Mouse (Mus musculus): ENCODE results near the gene Nlrp9b.
"Not testable (repeated sequence)": the region's sequence is repeated elsewhere in the genome, so short reads cannot be mapped to it uniquely, and the experiment has no call there.

Gene Nlrp9b

DNA sequence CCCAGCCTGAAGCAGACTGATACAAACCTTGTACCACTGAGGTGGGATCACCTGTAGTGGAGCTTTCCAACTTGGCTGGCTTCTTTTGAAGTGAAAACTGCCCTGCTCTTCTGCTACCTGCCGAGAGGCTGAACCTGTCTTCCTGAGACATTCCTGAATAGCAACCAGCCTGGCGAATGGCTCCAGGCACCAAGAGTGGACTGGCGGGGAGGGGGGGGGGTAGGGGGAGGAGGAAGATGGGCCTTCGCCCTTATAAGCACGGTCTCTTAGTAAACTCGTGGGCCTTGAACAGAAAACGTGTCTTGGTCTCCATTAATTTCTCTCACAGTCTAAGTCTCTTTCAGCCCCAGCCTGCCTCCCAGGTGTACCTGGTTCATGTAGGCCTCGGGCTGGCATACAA is at the start of gene Nlrp9b:
Nlrp9b (plus strand) TSS at position 301 of the 400 bp plus-strand sequence.
- DNase-seq (ENCODE audit: extremely low spot score, low spot score), result not testable (repeated sequence)

DNA sequence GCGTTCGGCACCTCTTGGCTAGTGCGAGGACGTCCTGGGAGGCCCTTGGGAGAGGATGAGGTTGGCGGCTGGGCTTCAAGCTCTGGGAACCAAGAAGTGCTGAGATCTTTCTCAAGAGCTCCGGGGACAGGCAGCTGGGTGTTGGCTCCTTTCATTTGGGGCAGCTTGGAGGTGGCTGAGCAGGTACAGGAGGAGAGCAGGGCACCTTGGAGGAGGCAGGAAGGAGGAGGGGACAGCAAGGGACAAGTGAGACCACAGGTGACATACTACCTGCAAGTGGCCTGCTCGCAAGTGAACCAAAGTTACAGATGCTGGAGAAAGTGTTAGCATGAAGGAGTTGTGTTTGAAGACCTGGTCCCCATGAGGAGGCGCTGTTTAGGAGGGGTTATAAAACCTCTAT is 46.6 kb upstream of the Nlrp9b start:
- no peak for DNase-seq (ENCODE audit: extremely low spot score, low spot score)

DNA sequence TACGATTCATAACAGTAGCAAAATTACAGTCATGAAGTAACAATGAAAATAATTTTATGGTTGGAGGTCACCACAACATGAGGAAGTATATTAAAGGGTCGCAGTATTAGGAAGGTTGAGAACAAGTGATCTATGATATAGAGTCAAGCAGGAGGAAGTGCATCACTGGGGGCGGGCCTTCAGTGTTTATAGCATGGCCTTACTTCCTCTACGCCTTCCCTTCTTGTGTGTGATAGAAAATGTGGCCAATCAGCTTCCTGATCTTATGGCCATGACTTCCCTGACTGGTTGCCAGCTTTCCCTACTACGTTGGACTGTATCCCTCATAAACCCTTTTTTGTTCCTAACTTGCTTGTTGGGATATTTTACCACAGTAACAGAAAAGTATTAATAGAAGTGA is 46.1 kb upstream of the Nlrp9b start:
- DNase-seq (ENCODE audit: extremely low spot score, low spot score), result no peak

DNA sequence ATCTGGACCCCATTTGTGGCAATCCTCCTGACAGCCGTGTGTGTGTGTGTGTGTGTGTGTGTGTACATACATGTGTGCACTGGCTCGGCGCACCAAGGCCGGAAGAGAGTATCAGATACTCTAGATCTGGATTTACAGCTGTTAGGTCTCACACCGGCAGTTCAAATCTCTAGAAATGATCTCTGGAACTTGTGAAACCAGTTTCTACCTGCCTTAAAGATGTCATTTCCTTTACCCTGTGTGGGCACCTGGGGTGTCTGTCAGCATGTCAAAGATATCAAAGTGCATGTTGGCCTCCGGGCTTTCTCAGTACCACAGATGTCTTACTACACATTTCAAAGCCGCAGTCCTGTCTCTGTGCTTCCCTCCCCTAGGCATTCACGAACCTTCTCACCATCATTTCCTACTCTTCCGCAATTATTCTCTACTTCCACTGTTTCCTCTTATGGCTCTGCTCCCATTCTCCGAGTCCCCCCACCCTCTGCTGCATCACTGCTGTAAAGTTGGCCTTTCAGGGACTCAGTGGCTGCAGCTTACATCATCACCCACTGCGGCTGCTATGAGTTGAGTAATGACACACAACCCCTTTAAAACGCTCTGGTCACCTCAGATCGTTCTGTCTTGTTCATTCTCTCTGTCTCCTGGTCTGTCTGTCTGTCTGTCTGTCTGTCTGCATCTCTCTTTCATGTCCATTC is 45.3 kb upstream of the Nlrp9b start:
- DNase-seq (ENCODE audit: extremely low spot score, low spot score), result no peak

DNA sequence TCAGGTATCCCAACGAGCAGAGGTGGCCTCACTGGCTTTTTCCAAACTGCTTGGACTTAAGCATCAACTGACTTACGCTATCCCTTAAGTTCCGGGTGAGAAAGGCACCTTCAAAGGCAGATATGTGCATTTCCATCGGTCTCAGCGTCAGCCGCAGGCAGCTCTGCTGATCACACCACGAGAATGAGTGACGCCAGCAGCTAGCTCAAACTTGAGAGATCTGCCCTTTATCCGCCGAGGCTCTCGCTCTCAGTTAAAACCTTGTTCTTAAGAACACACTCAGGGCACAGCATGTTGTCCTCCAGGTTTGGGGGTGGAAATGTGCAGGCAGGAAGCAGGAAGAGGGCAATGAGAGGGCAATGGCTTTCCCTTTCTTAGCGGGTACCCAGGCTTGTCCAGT is 42.3 kb upstream of the Nlrp9b start:
- DNase-seq (ENCODE audit: extremely low spot score, low spot score), result no peak

DNA sequence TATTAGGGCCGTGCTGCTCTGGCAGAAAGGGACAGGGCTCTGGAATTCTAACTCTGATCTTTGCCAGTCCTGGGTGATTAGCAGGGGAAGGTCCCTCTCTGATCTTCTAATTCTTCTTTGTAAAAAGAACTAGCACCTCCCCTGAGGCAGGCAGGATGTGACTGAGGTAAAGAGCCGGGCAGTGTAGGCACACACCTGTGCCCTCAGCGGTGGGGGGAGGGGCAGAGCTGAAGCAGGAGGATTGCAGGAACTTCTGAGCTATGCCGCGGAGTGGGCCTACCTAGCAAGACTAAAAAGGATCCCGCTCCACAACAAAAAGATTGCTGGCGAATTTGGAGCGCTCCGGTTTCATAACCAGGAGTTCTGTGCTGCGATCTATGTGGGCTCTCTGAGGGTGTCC is 41.3 kb upstream of the Nlrp9b start:
- DNase-seq (ENCODE audit: extremely low spot score, low spot score), result no peak

DNA sequence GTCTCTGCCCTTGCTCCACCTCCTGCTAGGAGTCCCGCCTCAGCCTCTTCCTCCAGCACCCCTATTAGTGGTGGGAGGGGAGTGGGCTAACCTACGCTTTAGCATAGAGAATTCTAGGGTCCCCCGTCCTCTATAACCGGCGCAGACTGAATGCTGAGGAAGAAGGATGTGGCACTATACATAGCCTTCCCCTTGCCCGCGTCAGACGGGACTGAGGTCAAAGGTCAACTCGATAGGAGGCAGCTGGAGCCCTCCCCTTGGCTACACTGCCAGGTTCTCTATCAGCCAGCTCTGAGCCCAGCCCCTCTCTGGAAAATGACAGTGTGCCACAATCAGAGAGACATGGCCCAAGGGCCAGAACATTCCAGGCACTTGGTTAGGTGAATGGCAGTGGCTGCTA is 40.7 kb upstream of the Nlrp9b start, which contains the start of gene Igsf23:
Igsf23 (minus strand) TSS at position 168 of the 400 bp plus-strand sequence.
- DNase-seq (ENCODE audit: extremely low spot score, low spot score), result no peak

DNA sequence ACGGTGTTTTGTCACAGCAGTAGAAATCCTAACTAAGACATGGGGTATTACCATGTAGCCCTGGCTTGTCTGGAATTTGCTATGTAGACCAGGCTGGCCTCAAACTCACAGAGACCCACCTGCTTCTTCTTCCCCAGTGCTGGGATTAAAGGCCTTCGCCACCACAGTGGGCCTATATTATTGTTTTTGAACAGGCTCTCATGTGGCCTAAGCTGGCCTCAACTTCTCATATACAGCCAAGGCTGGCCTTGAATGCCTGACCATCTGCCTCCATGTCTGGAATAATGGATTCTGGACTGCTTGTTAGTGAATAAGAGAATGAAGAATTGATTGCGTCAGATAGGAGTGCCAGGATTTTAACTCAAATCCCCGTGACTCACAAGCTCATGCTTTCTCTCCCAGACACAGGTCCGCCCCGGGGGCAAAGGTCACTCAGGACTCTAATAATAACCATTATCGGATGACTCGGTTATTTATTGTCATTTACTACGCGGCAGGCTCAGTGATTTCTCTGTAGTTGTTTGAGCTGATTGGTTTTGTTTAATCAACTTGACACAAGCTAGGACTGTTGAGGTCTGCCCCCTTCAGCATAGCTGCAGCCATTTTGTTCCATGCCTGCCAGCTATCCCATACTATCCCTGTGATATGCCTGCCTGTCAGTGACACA is 38.8 kb upstream of the Nlrp9b start:
- DNase-seq (ENCODE audit: extremely low spot score, low spot score), result no peak

DNA sequence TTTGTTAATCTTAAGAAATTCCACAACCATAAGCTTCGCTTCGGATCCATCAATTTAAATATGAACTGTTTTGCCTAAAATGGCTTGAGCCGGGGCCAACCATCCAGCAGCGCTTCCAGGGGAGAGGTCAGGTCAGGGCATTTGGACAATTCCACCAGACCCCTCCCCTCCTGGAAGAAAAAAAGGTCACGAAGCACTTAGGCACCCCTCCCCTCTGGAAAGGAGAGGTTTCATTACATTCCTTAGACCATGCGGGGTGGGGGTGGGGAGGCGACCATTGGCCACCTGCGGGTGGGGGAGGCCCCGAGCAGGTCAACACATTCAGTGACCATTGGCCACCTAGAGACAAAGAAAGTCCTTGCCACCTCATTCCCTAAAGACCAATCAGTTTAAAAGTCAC is 38.2 kb upstream of the Nlrp9b start:
- DNase-seq (ENCODE audit: extremely low spot score, low spot score), result no peak

DNA sequence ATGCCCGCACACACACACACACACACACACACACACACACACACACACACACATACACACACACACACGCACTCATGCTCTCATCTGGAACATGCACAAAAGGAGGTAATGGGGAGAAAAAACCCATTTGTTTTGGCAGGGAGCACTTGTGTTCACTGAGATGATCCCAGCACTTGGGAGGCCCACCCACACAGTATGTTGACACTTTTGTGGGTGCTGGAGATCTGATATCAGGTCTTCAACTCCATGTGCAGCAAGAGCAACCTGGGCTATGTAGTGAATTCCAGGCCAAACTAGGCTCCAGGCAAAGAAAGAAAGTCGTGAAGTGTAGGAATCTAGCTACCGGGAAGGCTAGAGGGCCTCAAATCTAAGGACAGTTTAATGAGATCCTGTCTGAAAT is 35.4 kb upstream of the Nlrp9b start:
- no peak for DNase-seq (ENCODE audit: extremely low spot score, low spot score)

DNA sequence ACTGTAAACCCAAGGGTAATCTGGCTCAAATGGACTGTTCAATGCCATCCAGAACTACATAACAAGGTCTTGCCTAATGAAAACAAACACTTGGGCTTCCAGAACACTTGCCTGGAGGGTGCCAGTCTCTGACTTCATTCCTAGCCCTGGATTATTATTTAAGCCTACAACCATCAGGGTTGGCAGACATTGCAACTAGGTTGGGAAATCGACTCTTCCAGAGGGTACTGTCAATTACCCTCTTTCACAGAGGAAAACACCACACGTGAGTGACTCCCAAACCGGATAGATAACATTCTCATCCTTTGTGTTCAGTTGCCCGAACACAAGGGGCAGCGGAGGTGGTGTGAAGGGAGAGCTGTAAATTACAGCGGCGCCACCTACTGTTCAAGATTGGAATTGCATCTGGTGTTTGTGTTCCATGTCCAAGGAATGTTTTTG is 34.9 kb upstream of the Nlrp9b start:
- peak; percentile 88 for DNase-seq (ENCODE audit: extremely low spot score, low spot score)

DNA sequence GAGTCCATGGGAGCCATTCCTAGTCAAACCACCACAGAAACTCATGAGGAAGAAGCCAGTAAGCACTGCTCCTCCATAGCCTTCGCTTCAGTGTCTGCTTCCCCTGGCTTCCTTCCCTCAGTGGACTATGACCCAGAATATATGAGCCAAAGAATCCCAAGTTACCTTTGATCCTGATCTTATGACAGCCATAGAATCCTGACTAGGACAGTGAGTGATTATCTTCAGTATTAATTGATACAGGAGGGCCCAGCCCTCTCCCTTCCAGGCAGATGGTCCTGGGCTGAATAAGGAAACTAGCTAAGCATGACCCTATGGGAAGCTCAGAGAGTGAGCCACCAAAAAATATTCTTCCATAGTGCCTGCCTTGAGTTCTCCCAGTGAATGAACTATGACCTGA is 28.8 kb upstream of the Nlrp9b start:
- DNase-seq (ENCODE audit: extremely low spot score, low spot score), result no peak

DNA sequence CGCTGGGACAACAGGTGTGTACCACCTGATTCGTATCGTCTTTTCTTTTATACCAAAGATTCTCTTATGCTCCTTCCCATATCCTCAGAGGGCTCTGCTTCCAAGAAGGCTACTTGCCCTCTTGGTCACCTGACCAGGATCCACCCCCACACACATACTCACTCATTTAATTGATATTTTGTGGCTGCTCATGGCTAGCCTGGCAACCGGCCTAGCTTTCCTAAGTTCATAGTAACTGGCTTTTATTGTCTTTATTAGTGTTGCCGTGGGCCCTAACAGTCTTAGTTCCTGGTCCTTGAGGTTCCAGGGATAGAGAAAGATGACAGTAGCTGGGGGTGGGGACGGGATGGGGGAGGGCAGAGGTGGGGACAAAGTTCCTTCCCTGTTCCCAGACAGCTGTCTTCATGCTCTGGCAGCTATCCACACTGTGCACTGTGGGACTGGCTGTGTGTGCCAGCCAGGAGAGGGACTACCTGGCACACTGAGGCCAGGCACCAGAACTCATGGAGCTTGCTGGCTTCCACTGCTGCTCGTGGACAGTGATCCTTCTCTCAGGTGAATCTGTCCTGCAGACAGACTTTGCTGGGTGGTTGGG is 26.2 kb upstream of the Nlrp9b start, which contains the start of gene Ceacam20:
Ceacam20 (plus strand) TSS at position 428 of the 595 bp plus-strand sequence.
- DNase-seq (ENCODE audit: extremely low spot score, low spot score), result no peak

DNA sequence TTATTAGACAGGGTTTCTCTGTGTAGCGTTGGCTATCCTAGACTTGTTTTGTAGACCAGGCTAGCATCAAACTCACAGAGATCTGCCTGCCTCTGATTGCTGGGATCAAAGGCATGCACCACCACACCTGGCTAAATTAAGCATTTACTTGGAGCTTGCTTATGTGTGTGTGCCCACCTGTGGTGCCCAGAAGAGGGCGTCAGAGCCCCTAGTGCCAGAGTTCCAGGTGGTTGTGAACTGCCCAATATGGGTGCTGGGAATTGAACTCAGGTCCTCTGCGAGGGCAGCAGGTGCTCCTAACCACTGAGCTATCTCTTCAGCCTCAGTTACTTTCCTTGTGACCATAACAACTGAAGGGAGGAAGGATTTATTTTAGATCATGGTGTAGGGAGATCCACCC is 22.2 kb upstream of the Nlrp9b start:
- no peak for DNase-seq (ENCODE audit: extremely low spot score, low spot score)

DNA sequence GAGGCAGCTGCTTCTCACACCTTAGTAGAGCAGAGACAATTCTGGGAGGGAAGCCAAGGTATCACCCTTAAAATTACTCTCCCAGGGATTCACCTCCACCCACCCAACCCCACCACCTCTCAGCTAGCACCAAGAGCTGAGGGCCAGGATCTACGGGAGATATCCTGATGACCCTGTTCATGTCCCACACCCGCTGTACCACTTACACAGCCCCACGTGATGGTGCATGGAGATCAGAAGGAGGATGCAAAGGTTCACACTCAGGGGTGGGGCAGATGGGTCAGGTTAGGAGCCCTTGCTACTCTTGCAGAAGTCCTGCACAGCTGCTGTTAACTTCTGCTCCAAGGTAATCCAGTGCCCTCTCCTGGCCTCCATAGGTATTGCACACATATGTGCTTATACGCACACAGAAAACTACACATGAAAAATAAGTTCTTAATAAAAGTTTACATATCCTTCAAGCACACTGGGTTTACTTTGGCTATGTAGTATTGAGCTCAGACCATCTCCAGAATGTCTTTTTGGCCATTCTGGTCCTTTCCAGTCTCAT is 21.6 kb upstream of the Nlrp9b start:
- DNase-seq (ENCODE audit: extremely low spot score, low spot score), result no peak

DNA sequence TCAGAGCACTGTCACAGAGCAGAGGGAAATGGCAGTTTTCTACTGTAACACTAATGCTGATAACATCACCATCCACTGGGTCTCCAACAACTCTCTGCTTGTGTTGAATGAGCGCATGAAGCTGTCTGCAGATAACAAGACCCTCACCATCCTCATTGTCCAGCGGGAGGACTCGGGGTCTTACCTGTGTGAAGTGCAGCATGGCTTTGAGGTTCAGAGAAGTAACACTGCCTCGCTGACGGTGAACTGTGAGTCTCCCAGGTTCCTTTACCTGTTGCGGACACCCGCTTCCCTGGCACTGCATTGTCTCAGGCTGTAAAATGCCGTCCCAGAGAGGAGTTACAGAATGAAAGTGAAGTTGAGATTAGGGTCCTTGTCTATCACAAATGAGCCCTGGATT is 21.1 kb upstream of the Nlrp9b start:
- no peak for DNase-seq (ENCODE audit: extremely low spot score, low spot score)

DNA sequence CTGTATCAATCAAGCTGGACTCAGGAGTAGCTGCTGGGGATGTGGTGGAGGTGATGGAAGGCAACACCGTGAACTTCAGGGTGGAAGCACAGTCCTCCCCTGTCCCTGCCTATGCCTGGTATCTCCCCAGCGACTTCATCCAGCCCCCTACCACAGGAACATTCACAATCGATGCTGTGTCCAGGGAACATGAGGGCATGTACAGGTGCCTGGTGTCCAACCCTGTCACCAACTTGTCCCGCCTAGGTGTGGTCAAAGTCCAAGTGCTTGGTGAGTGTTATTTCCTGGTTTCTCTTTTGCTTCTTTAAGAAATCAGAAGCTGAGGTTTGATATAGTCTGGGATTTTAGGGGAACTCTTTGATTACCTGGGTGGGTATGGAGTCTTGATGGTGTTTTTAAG is 19.7 kb upstream of the Nlrp9b start:
- no peak for DNase-seq (ENCODE audit: extremely low spot score, low spot score)

DNA sequence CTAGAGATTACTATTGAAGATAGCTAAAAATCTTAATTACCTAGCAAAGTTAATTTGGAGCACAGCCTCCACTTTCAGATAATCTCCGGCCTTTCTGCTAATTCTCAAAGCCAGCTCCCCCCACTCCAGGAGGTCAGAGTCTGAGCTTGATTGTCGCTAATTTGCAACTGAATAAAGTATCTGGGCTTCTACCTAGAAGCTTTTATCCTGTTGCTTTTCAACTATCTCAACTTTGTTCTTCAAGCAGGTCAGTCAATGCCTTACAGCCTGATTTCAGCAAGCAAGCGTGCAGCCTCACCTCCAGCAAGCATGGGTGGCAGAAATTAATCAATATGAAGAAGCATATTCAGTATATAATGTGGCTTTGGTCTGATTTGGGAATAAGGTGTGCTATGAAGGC is 5.5 kb downstream of the Nlrp9b start:
- DNase-seq (ENCODE audit: extremely low spot score, low spot score), result not testable (repeated sequence)

DNA sequence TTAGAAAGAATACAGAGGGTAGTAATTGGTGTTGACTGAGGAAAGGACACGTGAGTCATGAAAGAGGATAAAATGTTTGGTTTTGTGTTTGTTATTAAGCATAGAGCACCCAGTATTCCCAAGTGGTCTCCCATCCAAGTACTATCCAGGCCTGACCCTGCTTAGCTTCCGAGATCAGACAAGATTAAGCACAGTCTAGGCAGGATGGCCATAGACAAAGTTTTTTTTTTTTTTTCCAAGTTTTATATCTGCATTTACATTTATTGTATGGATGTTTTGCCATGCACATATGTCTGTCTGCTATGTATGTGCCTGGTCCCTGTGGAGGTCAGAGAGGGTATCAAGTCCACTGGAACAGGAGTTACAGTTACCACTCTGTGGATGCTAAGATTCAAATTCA is 18.7 kb downstream of the Nlrp9b start:
- DNase-seq (ENCODE audit: extremely low spot score, low spot score), result no peak

DNA sequence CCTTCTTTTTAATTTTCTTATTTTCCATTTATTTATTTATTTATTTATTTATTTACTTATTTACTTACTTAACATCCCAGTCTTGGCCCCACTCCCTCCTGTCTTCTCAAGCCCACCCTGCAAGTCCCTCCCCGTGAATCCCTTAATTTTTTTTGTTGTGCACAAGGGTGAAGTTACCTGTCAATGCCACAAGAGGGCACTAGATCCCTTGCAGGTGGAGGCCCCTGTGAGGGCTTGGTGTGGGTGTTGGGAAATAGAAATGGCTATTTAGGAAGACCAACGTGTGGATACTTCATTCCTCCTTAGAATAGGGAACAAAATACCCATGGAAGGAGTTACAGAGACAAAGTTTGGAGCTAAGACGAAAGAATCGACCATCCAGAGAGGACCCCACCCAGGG is 72.8 kb downstream of the Nlrp9b start:
- DNase-seq (ENCODE audit: extremely low spot score, low spot score), result not testable (repeated sequence)

DNA sequence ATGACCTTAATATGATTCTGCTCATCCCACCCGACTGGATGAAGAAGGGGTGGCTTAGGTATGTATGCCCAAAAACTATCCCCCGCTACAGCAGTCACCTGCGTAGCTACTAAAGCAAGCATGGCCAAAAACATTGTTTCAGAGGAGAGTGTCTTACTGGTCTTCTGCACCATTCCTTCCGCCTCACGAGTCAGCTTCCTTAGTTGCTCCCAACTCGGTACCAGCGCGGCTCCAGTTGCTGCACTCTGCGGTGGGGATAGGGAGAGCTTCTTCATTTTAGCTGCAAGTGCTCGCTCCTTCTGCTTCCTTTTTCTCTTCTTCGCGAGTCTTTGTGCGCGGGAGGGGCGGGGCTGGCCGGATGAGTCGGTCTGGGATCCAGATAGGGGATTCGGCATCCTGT is 86.9 kb downstream of the Nlrp9b start:
- DNase-seq (ENCODE audit: extremely low spot score, low spot score), result not testable (repeated sequence)

DNA sequence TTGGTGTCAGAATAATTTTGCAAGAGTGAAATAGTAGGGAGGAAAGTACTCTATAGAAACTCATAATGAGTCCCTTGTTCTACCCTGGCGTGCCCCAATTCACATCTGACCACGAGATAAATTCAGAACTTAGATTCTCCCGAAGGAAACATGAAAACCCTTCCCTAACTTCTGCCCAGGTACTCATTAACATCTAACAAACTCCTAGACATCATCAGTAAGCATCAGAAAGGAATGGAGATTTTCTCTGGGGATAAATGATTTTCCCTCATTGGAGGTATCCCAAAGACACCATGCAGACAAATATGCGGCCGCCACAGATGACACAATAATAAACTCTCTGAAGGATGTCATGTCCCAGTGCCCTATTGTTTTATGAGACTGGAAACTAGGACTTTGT is 108.1 kb downstream of the Nlrp9b start, which contains the start of gene Vmn1r91:
Vmn1r91 (plus strand) TSS at position 301 of the 400 bp plus-strand sequence.
- not testable (repeated sequence) for DNase-seq (ENCODE audit: extremely low spot score, low spot score)

All from neural tube, embryonic 10.5 days (tissue).